Mouse (Mus musculus) lung, adult 18-20 months (tissue): Measurements from ENCODE around the gene Utp11.

Experiments
- DNase-seq, 2 experiments: peaks; one replicate each; pipeline ENCODE4 v3.0.0; 2022; ENCODE audit warnings: mixed read lengths in 2 of 2

Utp11 gene

GRCm38 (mm10) chr4:124670232-124670631 is 23.2 kb downstream of the Utp11 start:
- no peak for DNase-seq

- no peak for DNase-seq
These were observed 25.3 kb downstream of the Utp11 start for GRCm38 (mm10) chr4:124668078-124668477.

- no peak for DNase-seq
These were observed 25.8 kb downstream of the Utp11 start for GRCm38 (mm10) chr4:124667476-124668033.

DNA sequence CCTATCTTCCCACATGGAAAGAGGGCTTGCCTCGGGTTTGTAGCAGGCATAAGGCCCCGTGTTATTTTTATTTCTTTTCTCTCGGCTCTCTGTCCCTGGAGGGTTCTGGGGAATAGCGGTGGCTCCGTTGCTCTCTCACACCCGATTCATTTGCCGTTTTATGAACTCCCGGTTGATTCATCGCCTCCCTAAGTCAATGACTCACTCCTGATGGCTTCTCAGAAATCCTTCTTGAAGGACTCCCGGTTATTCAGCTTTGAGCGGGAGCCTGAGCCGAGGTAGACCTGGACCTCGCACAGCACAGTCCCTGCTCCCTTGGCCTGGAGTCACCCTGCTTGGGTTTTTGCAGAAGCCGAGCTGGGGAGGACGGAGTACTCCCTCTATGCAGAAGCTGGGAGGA is 28.8 kb downstream of the Utp11 start:
- DNase-seq = no peak

GRCm38 (mm10) chr4:124664185-124664584 is 29.2 kb downstream of the Utp11 start:
- DNase-seq = no peak

DNA sequence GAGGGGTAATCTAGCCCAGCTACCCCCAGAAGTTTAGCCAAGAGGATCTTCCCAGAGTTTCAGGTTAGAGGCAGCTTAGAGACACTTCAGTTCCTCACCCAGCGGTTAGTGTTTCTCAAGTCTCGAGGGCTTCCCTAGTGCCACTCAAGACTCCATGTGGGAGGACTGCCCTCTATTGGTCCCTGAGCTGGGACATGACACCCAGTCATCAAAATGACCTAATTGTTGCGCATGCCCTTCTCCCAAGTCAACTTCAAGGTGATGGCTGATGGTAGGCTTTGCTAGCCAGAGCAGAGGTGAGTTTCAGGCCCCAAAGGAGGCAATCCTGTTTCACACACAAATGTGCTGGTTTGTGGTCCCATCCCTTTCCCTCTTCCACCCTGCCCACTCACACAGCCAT is 30.4 kb downstream of the Utp11 start:
- DNase-seq = peak in 1 of 2 experiments; percentile 48

DNA sequence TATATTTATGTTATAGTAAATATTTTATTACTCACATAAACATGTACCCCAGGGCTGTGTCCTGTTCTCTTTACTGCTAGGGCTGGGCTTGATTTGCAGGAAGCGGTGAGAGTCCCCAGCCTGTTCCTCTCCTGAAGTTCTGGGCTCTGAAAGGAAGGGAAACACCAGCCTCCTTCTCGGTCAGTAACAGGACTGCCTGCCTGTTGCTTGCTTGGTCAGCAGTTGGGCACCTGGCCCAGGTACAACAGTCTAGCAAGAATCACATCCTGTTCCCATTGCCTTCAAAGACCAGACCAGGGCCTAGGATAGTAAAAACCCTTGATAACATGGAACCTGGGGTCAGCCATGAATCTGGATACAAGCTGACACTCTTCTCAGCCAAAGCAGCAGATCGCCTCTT is 32.8 kb downstream of the Utp11 start:
- DNase-seq = no peak

- no peak for DNase-seq
These were observed 33.9 kb downstream of the Utp11 start for GRCm38 (mm10) chr4:124659251-124660217.

DNA sequence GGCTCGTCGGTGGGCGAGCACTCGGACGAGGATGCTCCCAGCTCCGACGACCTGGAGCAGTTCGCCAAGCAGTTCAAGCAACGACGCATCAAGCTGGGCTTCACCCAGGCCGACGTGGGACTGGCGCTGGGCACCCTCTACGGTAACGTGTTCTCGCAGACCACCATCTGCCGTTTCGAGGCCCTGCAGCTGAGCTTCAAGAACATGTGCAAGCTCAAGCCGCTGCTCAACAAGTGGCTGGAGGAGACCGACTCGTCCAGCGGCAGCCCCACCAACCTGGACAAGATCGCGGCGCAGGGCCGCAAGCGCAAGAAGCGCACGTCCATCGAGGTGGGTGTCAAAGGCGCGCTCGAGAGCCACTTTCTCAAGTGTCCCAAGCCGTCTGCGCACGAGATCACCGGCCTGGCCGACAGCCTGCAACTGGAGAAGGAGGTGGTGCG is 35.0 kb downstream of the Utp11 start:
- DNase-seq = no peak

- no peak for DNase-seq
These were observed 35.6 kb downstream of the Utp11 start for GRCm38 (mm10) chr4:124657781-124658180.

GRCm38 (mm10) chr4:124656854-124657650 is 36.3 kb downstream of the Utp11 start:
- DNase-seq = peak; percentile 77 to 79

DNA sequence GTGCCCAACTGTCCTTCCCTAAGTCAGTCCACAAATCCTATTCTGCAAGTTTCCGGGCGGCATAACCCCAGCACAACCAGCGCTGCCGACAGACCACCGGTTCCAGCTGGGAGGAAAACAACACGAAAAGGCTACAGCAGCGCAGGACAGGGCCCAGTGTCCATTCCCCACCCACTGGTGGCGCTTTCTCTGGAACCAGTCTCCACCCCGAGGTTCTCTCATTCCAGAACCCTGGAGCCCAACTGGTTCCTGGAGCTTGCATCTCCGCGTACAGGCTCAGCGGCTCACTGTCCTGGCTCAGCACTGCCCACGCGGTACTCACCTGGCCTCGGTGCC is 36.9 kb downstream of the Utp11 start, which contains the start of gene Pou3f1:
Pou3f1 (plus strand) TSS at position 290 of the 336 bp plus-strand sequence.
- DNase-seq = no peak

DNA sequence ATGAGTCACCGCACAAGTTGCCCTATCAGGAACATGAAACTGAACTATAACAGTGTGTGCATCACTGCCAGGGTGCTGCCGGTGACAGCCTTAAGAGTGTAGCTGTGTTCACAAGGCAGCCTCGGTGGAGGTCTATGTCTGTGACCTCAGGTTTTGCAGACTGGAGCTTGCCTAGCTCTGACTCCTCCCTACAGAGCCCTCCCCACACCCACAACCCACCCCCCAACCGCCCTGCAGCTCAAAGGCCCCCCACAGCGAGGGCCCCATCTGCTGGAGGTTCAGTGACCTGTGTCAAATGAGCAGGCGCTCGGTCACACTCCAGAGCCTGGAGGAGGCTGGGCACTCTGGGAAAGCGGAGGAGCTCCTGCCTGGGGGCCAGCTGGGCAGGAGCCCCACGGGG is 40.5 kb downstream of the Utp11 start:
- DNase-seq = no peak

GRCm38 (mm10) chr4:124647909-124648308 is 45.5 kb downstream of the Utp11 start:
- no peak for DNase-seq

DNA sequence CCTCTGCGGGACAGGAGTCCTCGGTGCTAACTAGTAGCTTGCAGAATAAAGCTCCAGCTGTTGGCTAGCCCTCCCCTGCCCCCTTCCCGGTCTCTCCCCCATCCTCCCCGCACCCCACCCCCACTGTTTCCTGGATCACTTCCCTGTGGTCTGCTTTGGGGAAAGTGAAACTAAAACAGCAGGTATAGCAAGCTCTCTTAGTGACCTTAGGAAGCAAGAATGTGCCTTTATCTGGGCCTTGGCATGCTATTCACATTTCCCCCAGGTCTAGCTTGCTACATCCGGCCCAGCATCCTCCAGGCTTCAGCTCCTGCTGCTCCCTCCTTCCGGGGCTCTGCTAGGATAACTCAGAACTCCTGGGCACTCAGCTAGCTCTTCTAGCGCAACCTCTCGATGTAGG is 46.8 kb downstream of the Utp11 start:
- DNase-seq = peak; percentile 6 to 25

- DNase-seq = peak; percentile 8 to 14
These were observed 48.4 kb downstream of the Utp11 start for GRCm38 (mm10) chr4:124644974-124645433.

DNA sequence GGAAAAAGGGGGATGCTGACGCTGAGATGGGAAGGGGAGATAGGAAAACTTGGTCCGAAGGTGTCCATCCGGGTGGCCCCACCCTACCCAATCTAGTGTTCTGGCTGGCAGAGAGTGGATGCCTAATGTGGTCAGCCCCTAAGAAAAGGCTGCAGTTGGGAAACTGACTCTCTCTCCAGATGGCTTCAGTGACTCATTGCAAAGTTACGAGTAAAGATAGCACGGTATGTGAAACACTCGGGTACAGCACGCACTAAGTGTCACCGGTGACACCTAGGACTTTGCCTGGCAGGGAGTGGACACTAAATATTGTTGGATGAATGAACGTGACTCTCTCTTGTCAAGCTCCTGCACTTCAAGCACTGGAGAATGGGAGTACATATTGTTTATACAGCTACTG is 49.5 kb downstream of the Utp11 start:
- DNase-seq = no peak

- no peak for DNase-seq
These were observed 53.7 kb downstream of the Utp11 start for GRCm38 (mm10) chr4:124639715-124640114.

- DNase-seq = no peak
These were observed 60.1 kb downstream of the Utp11 start for GRCm38 (mm10) chr4:124633281-124633680.

DNA sequence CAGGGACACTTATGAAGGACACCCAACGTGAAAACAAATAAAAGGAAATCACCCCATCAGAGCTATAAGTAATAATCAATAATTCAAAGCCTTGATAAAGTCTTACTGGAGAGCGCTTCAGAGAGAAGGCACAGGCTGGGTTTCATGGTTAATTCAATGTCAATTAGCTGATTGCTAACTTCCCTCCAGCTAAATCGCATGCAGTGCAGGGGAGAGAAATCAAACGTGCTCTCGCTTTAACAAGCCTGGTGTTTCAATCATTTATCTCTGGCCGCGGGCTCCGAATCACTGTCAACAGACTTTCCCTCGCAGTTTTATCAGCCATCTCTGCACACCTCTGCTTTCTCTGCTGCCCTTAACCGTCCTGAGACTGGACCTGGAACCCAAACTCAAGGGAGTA is 60.5 kb downstream of the Utp11 start:
- DNase-seq = no peak

DNA sequence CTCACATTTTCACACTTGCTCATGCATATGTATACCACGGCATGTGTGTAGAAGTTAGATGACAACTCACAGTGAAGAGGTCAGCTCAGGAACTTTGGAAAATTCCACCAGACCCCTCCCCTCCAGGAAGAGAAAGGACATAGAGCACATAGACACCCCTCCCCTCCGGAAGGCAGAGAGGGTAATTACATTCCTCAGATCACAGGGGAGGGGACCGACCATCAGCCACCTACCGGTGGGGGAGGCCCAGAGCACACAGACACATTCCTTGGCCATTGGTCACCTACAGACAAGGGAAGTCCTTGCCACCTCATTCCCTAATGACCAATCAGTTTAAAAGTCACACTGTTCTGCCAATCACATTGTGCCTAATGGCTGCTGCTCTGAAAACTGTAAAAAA is 61.9 kb downstream of the Utp11 start:
- DNase-seq = no peak
